Mouse (Mus musculus) stomach, postnatal 0 days (tissue): Measurements from ENCODE around the gene Esp31. TPM values are rescaled to one million over a fixed set of nuclear protein-coding genes. Genes with fewer than 3 reads are reported as not detected.

Source experiments
- ATAC-seq: fragments of 200-750 bp; cut with Nextera tagmentation; 2 replicates; pipeline ENCODE4 v1.8.0; 2017; ENCODE audit not compliant: low FRiP score, low TSS enrichment
- DNase-seq: peaks from one replicate; pipeline ENCODE4 v3.0.0-alpha.2; 2016; ENCODE audit warnings: low spot score
- H3K27ac ChIP-seq: fragments of 300-500 bp; sonication (generic); replicated peaks from 2 replicates; pipeline ENCODE4 v1.5.1; 2014; ENCODE audit warnings: mild to moderate bottlenecking, control low read depth
- H3K27me3 ChIP-seq: fragments of 300-500 bp; sonication (generic); 2 replicates; pipeline ENCODE4 v1.6.1; 2014; ENCODE audit warnings: low read length; ENCODE audit not compliant: control insufficient read depth, insufficient read depth
- H3K36me3 ChIP-seq: fragments of 300-500 bp; sonication (generic); 2 replicates; pipeline ENCODE4 v1.6.1; 2014; ENCODE audit warnings: low read length, mixed read lengths; ENCODE audit not compliant: control insufficient read depth, insufficient read depth
- H3K4me1 ChIP-seq: fragments of 300-500 bp; sonication (generic); replicated peaks from 2 replicates; pipeline ENCODE4 v1.6.1; 2014; ENCODE audit warnings: antibody characterized with exemption; ENCODE audit not compliant: control insufficient read depth, insufficient read depth
- H3K4me2 ChIP-seq: fragments of 300-500 bp; sonication (generic); replicated peaks from 2 replicates; pipeline ENCODE4 v1.6.1; 2014; ENCODE audit warnings: low read depth, mild to moderate bottlenecking, control low read depth, moderate library complexity
- H3K4me3 ChIP-seq: fragments of 300-500 bp; sonication (generic); 2 replicates; pipeline ENCODE4 v1.5.1; 2014; ENCODE audit warnings: low read depth, low read length, control low read depth
- H3K9ac ChIP-seq: fragments of 300-500 bp; sonication (generic); 2 replicates; pipeline ENCODE4 v1.6.1; 2014; ENCODE audit warnings: mild to moderate bottlenecking, low read length, control low read depth, mixed read lengths
- H3K9me3 ChIP-seq: fragments of 300-500 bp; sonication (generic); 2 replicates; pipeline ENCODE4 v1.6.1; 2016; ENCODE audit warnings: low read length; ENCODE audit not compliant: control insufficient read depth
- CTCF ChIP-seq: IDR thresholded peaks from 2 replicates; pipeline ENCODE4 v1.5.1; 2016; ENCODE audit warnings: antibody characterized with exemption, low read depth, mild to moderate bottlenecking, moderate library complexity
- EP300 ChIP-seq: optimal IDR thresholded peaks from 2 replicates; pipeline ENCODE3; 2016; ENCODE audit warnings: antibody characterized with exemption
- WGBS: fragments of 180-500 bp; shearing (Covaris S2); extraction: QIAGEN DNeasy Blood & Tissue Kit; methylation state at CpG from one replicate; pipeline ENCODE4 v1.1.7; 2014; 5-methylcytosine and 5-hydroxymethylcytosine counted together
- polyA plus RNA-seq: library from polyadenylated mRNA; unstranded; fragments of >200 nt; fragmentation: Nextera tagmentation; extraction: Ambion mirVana; gene quantifications from 2 replicates; pipeline ENCODE4 v1.2.1, GENCODE M21; 2015

The Esp31 gene
- not detected in 2 replicates for polyA plus RNA-seq

DNA sequence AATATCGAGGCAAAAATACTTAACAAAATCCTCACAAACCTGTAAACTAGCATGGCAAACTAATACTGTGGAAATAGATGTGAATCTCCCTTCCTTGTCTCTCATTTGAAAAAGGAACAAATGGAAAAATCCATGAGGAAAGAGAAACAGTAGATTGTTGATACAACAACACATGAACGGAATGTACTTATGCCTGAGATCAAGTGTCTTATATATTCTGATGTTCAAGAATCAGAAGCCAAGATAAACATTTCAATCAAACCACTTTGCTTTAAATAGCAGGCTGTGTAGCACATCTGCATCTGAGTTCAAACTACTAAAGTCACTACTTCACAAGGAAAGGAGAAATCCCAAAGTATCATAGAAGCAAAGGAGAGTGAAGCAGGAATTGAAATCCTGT lies at the start of gene Esp31:
TSS of gene Esp31 (plus strand) at position 301 of the 400 bp plus-strand sequence.
- no peak within 1 kb of the TSS for H3K4me2 ChIP-seq
- H3K9ac ChIP-seq, result no peak within 1 kb of the TSS
- no peaks in the 10 kb centered on the region for H3K4me1 ChIP-seq
- H3K27me3 ChIP-seq, result no peaks in the 10 kb centered on the region
- no peaks in the 10 kb centered on the region for H3K9me3 ChIP-seq
- no peak for TF ChIP-seq CTCF
- no peak for TF ChIP-seq EP300
- DNase-seq (no peak), ATAC-seq (no peak)
- no peaks in the 10 kb centered on the region for H3K36me3 ChIP-seq
- 80% methylated on average over 2 of the region's 2 CpGs for WGBS
- no peak within 1 kb of the TSS for H3K27ac ChIP-seq
- no peak within 1 kb of the TSS for H3K4me3 ChIP-seq

Other genes with a start within 250 kb of the Esp31 start
- not detected in 2 replicates for gene Esp36, start 219.3 kb upstream of the Esp31 start, polyA plus RNA-seq
- not detected in 2 replicates for gene Esp34, start 85.3 kb upstream of the Esp31 start, polyA plus RNA-seq